Mouse (Mus musculus) ES-E14 (cell line): ENCODE measurements around the gene Tbc1d8b. TPM values are rescaled to one million over a fixed set of nuclear protein-coding genes. Genes with fewer than 3 reads are reported as not detected.

ENCODE experiments used
- DNase-seq: peaks from one replicate; pipeline ENCODE4 v3.0.0-alpha.2; 2013; ENCODE audit warnings: low read depth, low spot score
- H3K27ac ChIP-seq: 2 replicates; pipeline ENCODE4 v1.5.1; 2012; ENCODE audit warnings: low read depth, mild to moderate bottlenecking, low read length, moderate library complexity, mixed read lengths; ENCODE audit not compliant: poor library complexity, insufficient read depth, severe bottlenecking
- H3K36me3 ChIP-seq: 2 replicates; pipeline ENCODE4 v1.6.1; 2012; ENCODE audit warnings: mild to moderate bottlenecking, low read length, moderate library complexity, mixed read lengths; ENCODE audit not compliant: control insufficient read depth, poor library complexity, insufficient read depth, severe bottlenecking
- H3K4me1 ChIP-seq, 2 experiments: fragments of 150-350 bp in 1 of 2; sonication (generic) in 1 of 2; 2 replicates each; pipeline ENCODE4 v1.6.1; 2012; ENCODE audit warnings: low read length in 2 of 2, mild to moderate bottlenecking in 1 of 2, mixed read lengths in 1 of 2; ENCODE audit not compliant: control insufficient read depth in 2 of 2, insufficient read depth in 2 of 2, poor library complexity in 1 of 2
- H3K4me3 ChIP-seq, 2 experiments: fragments of 150-350 bp in 1 of 2; sonication (generic) in 1 of 2; 2 replicates each; pipeline ENCODE4 v1.5.1; 2012; ENCODE audit warnings: low read length in 2 of 2, low read depth in 1 of 2, mild to moderate bottlenecking in 1 of 2, mixed read lengths in 1 of 2; ENCODE audit not compliant: insufficient read depth in 1 of 2, poor library complexity in 1 of 2, severe bottlenecking in 1 of 2
- H3K9ac ChIP-seq: 2 replicates; pipeline ENCODE4 v1.6.1; 2012; ENCODE audit warnings: low read depth, mild to moderate bottlenecking, low read length, mixed read lengths; ENCODE audit not compliant: poor library complexity, insufficient read depth, severe bottlenecking
- H3K9me3 ChIP-seq: fragments of 150-350 bp; sonication (generic); 2 replicates; pipeline ENCODE4 v1.6.1; 2012; ENCODE audit warnings: low read depth, mild to moderate bottlenecking, low read length; ENCODE audit not compliant: control insufficient read depth, insufficient read depth
- CHD2 ChIP-seq: IDR thresholded peaks from 2 replicates; pipeline ENCODE4 v1.6.1; 2014; ENCODE audit warnings: mild to moderate bottlenecking, low read depth, low read length, inconsistent platforms
- HCFC1 ChIP-seq: IDR thresholded peaks from 2 replicates; pipeline ENCODE4 v1.6.1; 2012; ENCODE audit warnings: low read length, inconsistent platforms, borderline replicate concordance; ENCODE audit not compliant: insufficient read depth
- MAFK ChIP-seq: IDR thresholded peaks from 2 replicates; pipeline ENCODE4 v1.6.1; 2014; ENCODE audit warnings: mild to moderate bottlenecking, low read depth, low read length, inconsistent platforms; ENCODE audit not compliant: insufficient read depth
- ZC3H11A ChIP-seq: IDR thresholded peaks from 2 replicates; pipeline ENCODE4 v1.6.1; 2012; ENCODE audit warnings: low read depth, mild to moderate bottlenecking, inconsistent platforms, low read length, borderline replicate concordance
- ZNF384 ChIP-seq: IDR thresholded peaks from 2 replicates; pipeline ENCODE4 v1.6.1; 2012; ENCODE audit warnings: low read depth, low read length, inconsistent platforms
- in situ Hi-C, 2 experiments: fragments of 600-800 bp; cut with MboI; formaldehyde crosslinking; loops; one replicate each; pipeline ENCODE4 v1.15.1; 2025; ENCODE audit warnings: low sequenced_read_pairs in 2 of 2, inconsistent platforms in 1 of 2; ENCODE audit not compliant: unreplicated experiment in 2 of 2
- total RNA-seq: library from RNA; depleted of rRNA; stranded (reverse); fragments of 300-350 nt; gene quantifications from 2 replicates; pipeline ENCODE4 v1.2.3, GENCODE M21; 2012

Tbc1d8b gene
- total RNA-seq, 1 experiment: 1.9 TPM

DNA sequence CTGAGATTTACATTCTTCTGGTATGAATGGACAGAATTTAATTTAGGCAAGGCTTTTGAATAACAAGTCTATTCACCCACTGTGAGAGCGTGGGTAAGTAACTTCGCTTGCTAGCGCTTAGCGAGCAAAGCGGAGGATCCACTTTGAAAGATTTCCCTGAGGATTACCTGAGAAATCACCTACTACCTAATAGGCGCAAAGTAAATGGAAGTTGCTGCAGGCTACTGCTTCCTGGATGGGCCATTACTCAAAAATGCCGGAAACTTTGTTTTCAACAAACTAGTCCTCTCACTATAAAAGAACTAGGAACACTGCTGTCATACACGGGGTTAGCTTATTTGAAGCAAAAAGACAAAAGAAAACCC lies 404 bp upstream of the Tbc1d8b start:
- H3K4me3 ChIP-seq: peak overlapping the region; percentile 28 to 78; a peak in 2 of 4 replicates
- H3K9me3 ChIP-seq: no peaks in the 10 kb centered on the region
- no peaks in the 10 kb centered on the region for H3K4me1 ChIP-seq
- no peak overlapping the region for H3K27ac ChIP-seq
- H3K9ac ChIP-seq: no peak overlapping the region
- no peaks in the 10 kb centered on the region for H3K36me3 ChIP-seq
- no peak for DNase-seq
- in situ Hi-C loops: no loop called here
- no peak for TF ChIP-seq ZC3H11A
- TF ChIP-seq CHD2: no peak
- no peak for TF ChIP-seq ZNF384
- TF ChIP-seq MAFK: no peak
- no peak for TF ChIP-seq HCFC1

DNA sequence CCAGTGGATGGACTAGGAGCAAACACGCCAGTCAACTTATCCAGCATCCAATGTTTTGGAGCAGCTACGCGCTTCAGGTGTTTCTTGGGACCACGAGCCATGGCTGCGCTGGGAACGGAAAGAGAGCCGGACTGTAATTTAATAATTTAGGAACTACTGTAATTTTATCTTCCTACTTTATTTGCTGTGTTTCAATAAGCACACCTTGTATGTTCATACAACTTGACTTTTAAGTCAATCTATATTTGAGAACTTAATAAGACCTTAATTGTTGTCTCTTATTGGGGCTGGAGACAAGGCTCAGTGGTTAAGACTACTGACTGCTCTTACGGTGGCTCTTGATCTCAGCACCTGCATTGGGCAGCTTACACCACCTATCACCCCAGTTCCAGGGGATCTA lies 29.6 kb downstream of the Tbc1d8b start, which contains the start of gene Gm15013:
Gene Gm15013 (minus strand): TSS at position 101 of the 400 bp plus-strand sequence.
- in situ Hi-C loops: no loop called here
- Histone ChIP-seq H3K36me3 (no peaks in the 10 kb centered on the region), H3K4me1 (no peaks in the 10 kb centered on the region), H3K9ac (no peak within 1 kb of the TSS), H3K9me3 (no peaks in the 10 kb centered on the region), H3K27ac (no peak within 1 kb of the TSS), H3K4me3 (no peak within 1 kb of the TSS)
- no peak for DNase-seq
- TF ChIP-seq MAFK (no peak), ZNF384 (no peak), HCFC1 (no peak), ZC3H11A (no peak)

DNA sequence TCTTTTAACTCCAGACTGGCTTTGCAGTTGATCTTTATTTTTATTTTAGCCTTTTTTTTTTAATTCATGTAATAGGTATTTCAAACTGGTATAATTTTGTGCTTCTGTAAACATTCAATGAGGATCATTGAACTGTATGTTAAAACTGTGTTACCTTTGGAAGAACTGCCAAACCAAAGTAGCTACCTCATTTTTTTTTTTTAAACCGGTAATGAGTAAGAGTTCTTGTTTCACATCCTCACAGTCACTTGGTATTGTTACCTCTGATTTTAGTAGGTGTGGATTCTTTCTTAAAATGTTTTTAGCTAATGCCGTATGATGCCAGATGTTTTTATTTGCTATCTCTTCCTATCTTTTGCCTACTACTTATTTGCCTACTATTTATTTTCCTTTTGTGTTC lies 37.6 kb downstream of the Tbc1d8b start:
- H3K36me3 ChIP-seq: no peaks in the 10 kb centered on the region
- H3K9ac ChIP-seq: no peak overlapping the region
- TF ChIP-seq ZNF384: no peak
- no peak for TF ChIP-seq HCFC1
- TF ChIP-seq ZC3H11A: no peak
- TF ChIP-seq MAFK: no peak
- no peak for TF ChIP-seq CHD2
- DNase-seq: no peak
- no peak overlapping the region for H3K27ac ChIP-seq
- H3K4me1 ChIP-seq: no peaks in the 10 kb centered on the region
- no peaks in the 10 kb centered on the region for H3K9me3 ChIP-seq
- H3K4me3 ChIP-seq: no peak overlapping the region
- in situ Hi-C loops: no loop called here

DNA sequence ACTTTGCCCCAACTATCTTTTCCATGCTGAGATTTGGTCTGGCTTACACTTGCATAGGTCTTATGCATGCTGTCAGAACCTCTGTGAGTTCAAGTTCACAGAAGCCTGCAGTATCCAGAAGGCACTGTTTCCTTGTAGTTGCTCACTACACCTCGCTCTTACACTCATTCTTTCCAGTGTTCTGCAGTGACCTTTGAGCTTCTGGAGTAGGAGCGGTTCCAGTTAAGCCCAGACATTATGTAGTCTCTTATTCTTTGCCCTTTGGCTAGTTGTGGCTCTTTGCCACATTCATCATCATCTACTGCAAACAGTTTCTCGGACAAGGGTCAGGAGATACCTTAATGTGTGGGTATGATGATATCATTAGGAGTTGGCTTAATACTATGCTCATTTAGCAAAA lies 45.7 kb downstream of the Tbc1d8b start:
- no peak for DNase-seq
- H3K36me3 ChIP-seq: no peaks in the 10 kb centered on the region
- in situ Hi-C loops: loop anchor here in 1 of 2 experiments (25.0 kb wide), 1 partner anchor 457 kb away; no protein-coding TSS in a partner anchor

DNA sequence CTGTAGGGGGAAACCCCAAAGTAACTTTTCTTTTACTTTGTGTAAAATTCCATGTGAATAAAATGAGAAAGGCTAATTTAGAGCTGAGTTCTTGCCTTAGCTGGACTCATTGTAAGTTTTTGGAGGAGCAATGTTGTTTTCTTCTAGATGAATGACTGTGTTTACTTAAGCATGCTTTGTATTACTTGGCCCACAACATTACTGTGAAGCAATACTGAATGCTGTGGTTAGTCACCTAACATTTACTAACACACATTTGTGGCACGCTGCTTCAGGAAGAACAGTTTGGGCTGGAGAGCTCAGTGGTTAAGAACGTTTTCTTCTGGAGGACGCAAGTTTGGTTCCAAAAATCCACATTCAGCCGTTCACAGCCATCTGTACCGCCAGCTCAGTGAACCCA lies 52.3 kb downstream of the Tbc1d8b start:
- Histone ChIP-seq H3K36me3 (no peaks in the 10 kb centered on the region), H3K4me3 (no peak overlapping the region), H3K4me1 (no peaks in the 10 kb centered on the region), H3K9ac (no peak overlapping the region), H3K27ac (no peak overlapping the region), H3K9me3 (no peaks in the 10 kb centered on the region)
- DNase-seq: no peak
- in situ Hi-C loops: loop anchor here in 1 of 2 experiments (25.0 kb wide), 1 partner anchor 450 kb away; no protein-coding TSS in a partner anchor
- TF ChIP-seq CHD2 (no peak), MAFK (no peak), HCFC1 (no peak), ZNF384 (no peak), ZC3H11A (no peak)

More for the DNA sequence above, 45.7 kb downstream of the Tbc1d8b start:
- H3K4me1 ChIP-seq: no peaks in the 10 kb centered on the region
- TF ChIP-seq ZC3H11A (no peak), MAFK (no peak), ZNF384 (no peak), HCFC1 (no peak)
- H3K4me3 ChIP-seq: no peak overlapping the region
- H3K9ac ChIP-seq: no peak overlapping the region
- no peak overlapping the region for H3K27ac ChIP-seq
- no peaks in the 10 kb centered on the region for H3K9me3 ChIP-seq
